Mouse (Mus musculus) cortical plate, adult 2 months (tissue): Measurements from ENCODE around the gene Plp2.

Experiments
- CTCF ChIP-seq: fragments of 200-500 bp; IDR thresholded peaks from 2 replicates; pipeline ENCODE4 v1.5.1; 2011; ENCODE audit warnings: mild to moderate bottlenecking, control low read depth, low read length; ENCODE audit not compliant: insufficient read depth; ENCODE audit errors: extremely low read depth
- POLR2A ChIP-seq: fragments of 200-500 bp; IDR thresholded peaks from 2 replicates; pipeline ENCODE4 v1.6.1; 2011; ENCODE audit warnings: mild to moderate bottlenecking, low read length, control low read depth; ENCODE audit not compliant: insufficient read depth; ENCODE audit errors: extremely low read depth

DNA sequence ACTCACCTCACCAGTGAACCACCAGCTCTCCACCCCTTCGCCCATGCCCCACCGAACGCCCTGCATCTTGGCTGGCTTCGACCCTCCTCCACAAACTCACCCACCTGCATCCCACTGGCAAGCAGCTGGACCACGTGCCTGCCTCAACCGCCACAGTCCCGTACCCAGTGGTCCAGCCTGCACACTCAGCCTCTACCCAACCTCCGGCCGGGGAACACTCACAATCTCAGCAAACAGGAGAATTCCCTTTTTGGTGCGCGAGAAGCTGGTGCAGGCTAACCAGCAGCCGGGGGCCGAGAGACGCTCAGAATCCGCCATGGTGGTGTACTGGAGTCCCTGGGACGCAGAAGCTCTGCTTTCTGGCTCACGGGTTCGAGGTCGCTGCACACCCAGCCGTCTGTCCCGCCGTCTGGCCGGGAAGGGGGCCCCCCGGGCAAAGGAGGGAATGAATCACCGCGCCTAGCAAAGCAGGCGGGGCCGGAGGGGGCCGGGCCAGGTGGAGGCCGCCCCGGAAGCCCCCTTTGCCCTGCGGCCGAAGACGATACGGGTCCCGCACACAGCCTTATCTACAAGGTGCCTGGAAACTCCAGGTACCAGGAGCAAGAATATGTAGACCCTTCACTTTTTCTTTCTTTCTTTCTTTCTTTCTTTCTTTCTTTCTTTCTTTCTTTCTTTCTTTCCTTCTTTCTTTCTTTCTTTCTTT, at the start of gene Plp2:
- TF ChIP-seq POLR2A (no peak), CTCF (no peak)
